Mouse (Mus musculus) adrenal gland, postnatal 36 days (tissue): ENCODE results near the gene Hyls1. TPM values are rescaled to one million over a fixed set of nuclear protein-coding genes. Genes with fewer than 3 reads are reported as not detected.
A peak's percentile ranks its signal among the peaks of the same experiment; 100 is the strongest.
"Not testable (repeated sequence)": the region's sequence is repeated elsewhere in the genome, so short reads cannot be mapped to it uniquely, and the experiment has no call there.

ENCODE experiments used
- DNase-seq, 2 experiments: peaks; one replicate each; pipeline ENCODE4 v3.0.0; 2021; ENCODE audit warnings: mixed read lengths in 1 of 2
- long read RNA-seq, 2 experiments: library from polyadenylated mRNA; stranded (forward); transcript quantifications; one replicate each; pipeline ENCODE4 v2.0.0; 2021; ENCODE audit warnings: borderline sequencing depth in 2 of 2
- total RNA-seq, 2 experiments: library from RNA; stranded (reverse); gene quantifications; 2 replicates each; pipeline ENCODE4 v1.2.3; 2021

The Hyls1 gene
- 1 to 10 TPM; 3.3 to 4.2 TPM for total RNA-seq
- long read RNA-seq, experiment 1, partial matches to known transcripts = 0 of 2 reads
- long read RNA-seq, experiment 1, other reads (novel, unspliced or antisense) = 0 of 2 reads
- long read RNA-seq, experiment 2, partial matches to known transcripts = 0 of 1 reads
- long read RNA-seq, experiment 2, other reads (novel, unspliced or antisense) = 0 of 1 reads

GRCm38 (mm10) chr9:35569571-35570534, at the start of gene Hyls1, which contains the start of gene Pate2:
Gene Hyls1, minus strand, starts transcription at chr9:35570398.
Gene Pate2, plus strand, starts transcription at chr9:35570284.
- DNase-seq = peak; percentile 95

GRCm38 (mm10) chr9:35616784-35617183, 46.6 kb upstream of the Hyls1 start:
- DNase-seq = not testable (repeated sequence)

- no peak for DNase-seq
These were observed 43.8 kb upstream of the Hyls1 start for GRCm38 (mm10) chr9:35614005-35614404.

- DNase-seq = no peak
These were observed 41.6 kb upstream of the Hyls1 start, which contains the start of gene Pate4 for GRCm38 (mm10) chr9:35611841-35612240. Gene Pate4, minus strand, starts transcription at chr9:35611941.

GRCm38 (mm10) chr9:35607647-35608405, 37.6 kb upstream of the Hyls1 start:
- DNase-seq = no peak

- peak in 1 of 2 experiments; percentile 7 for DNase-seq
These were observed 22.7 kb upstream of the Hyls1 start for GRCm38 (mm10) chr9:35592903-35593302.

GRCm38 (mm10) chr9:35587674-35588073, 17.5 kb upstream of the Hyls1 start:
- DNase-seq = no peak

- DNase-seq = no peak
These were observed 4.2 kb upstream of the Hyls1 start for GRCm38 (mm10) chr9:35574416-35574815.

GRCm38 (mm10) chr9:35570663-35571062, 465 bp upstream of the Hyls1 start:
- no peak for DNase-seq

GRCm38 (mm10) chr9:35567995-35568394, 2.2 kb downstream of the Hyls1 start:
- no peak for DNase-seq

- DNase-seq = no peak
These were observed 5.5 kb downstream of the Hyls1 start for GRCm38 (mm10) chr9:35564536-35565240.

GRCm38 (mm10) chr9:35561583-35561982, 8.6 kb downstream of the Hyls1 start:
- DNase-seq = no peak

GRCm38 (mm10) chr9:35561076-35561475, 9.1 kb downstream of the Hyls1 start:
- DNase-seq = no peak

GRCm38 (mm10) chr9:35559009-35559890, 10.9 kb downstream of the Hyls1 start:
- DNase-seq = peak; percentile 82 to 83

- peak; percentile 19 to 26 for DNase-seq
These were observed 11.8 kb downstream of the Hyls1 start, which contains the start of the genes Ddx25 and Pus3 for GRCm38 (mm10) chr9:35558257-35559008. Gene Ddx25, minus strand, starts transcription at chr9:35558528. Gene Pus3, plus strand, starts transcription at chr9:35558595.

- DNase-seq = no peak
These were observed 13.6 kb downstream of the Hyls1 start for GRCm38 (mm10) chr9:35556494-35557102.

GRCm38 (mm10) chr9:35548455-35548854, 21.7 kb downstream of the Hyls1 start:
- no peak for DNase-seq

GRCm38 (mm10) chr9:35546745-35547144, 23.5 kb downstream of the Hyls1 start:
- no peak for DNase-seq

- DNase-seq = no peak
These were observed 24.5 kb downstream of the Hyls1 start for GRCm38 (mm10) chr9:35545704-35546103.
